8 mouse cellular contexts compared by ENCODE assay signal in genomic region chr5:65107773-65108432, GRCm38 (mm10). TPM values are rescaled to one million over a fixed set of nuclear protein-coding genes. Genes with fewer than 3 reads are reported as not detected.
DNase-seq lines count a peak whose midpoint lies in the region; ATAC-seq and TF ChIP-seq lines count a peak whose summit lies in the region.

No protein-coding gene starts in this region.

- WGBS in hindbrain, embryonic 16.5 days: 2% methylated on average over 42 of the region's 42 CpGs
- WGBS in liver, embryonic 16.5 days (ENCODE audit: insufficient replicate concordance): under 1% methylated on average over 41 of the region's 42 CpGs
- WGBS in neural tube, embryonic 12.5 days: 4% methylated on average over 42 of the region's 42 CpGs

- H3K9ac ChIP-seq in hindbrain, embryonic 16.5 days (ENCODE audit: low read depth, low read length): peak overlapping the region; percentile 87
- peak overlapping the region; percentile 75 for H3K9ac ChIP-seq in liver, embryonic 16.5 days (ENCODE audit: low read depth, low read length)
- peak overlapping the region; percentile 73 for H3K9ac ChIP-seq in neural tube, embryonic 12.5 days

- H3K27me3 ChIP-seq in hindbrain, embryonic 16.5 days (replicated peaks; ENCODE audit: control insufficient read depth, insufficient read depth, low read length): no peaks in the 10 kb centered on the region
- no peaks in the 10 kb centered on the region for H3K27me3 ChIP-seq in liver, embryonic 16.5 days (ENCODE audit: control insufficient read depth, insufficient read depth, low read depth, low read length)
- H3K27me3 ChIP-seq in neural tube, embryonic 12.5 days (replicated peaks): no peaks in the 10 kb centered on the region

- peaks cover 16% of the 10 kb centered on the region for H3K4me1 ChIP-seq in bone marrow macrophage, adult 2 months (ENCODE audit: control insufficient read depth, insufficient read depth, low read length)
- peaks cover 4% of the 10 kb centered on the region; the same call in 1 of the 2 replicates for H3K4me1 ChIP-seq in hindbrain, embryonic 16.5 days (ENCODE audit: control insufficient read depth, insufficient read depth, low read depth, low read length)
- peaks cover 6% of the 10 kb centered on the region for H3K4me1 ChIP-seq in liver, embryonic 16.5 days (ENCODE audit: control insufficient read depth, low read depth, low read length)
- 0 out of 2 replicates have a peak, but pooled peaks cover 4% of the 10 kb centered on the region for H3K4me1 ChIP-seq in neural tube, embryonic 12.5 days

- no peak for TF ChIP-seq POLR2A in bone marrow macrophage, adult 2 months (IDR thresholded peaks at IDR 0.05; ENCODE audit: borderline replicate concordance, low read depth, low read length)

- peak; percentile 67; the same call in 1 of the 2 replicates for ATAC-seq in hindbrain, embryonic 16.5 days
- peak; percentile 9; the same call in 1 of the 2 replicates for ATAC-seq in liver, embryonic 16.5 days (ENCODE audit: low read depth)
- peak; percentile 73 for ATAC-seq in neural tube, embryonic 12.5 days (ENCODE audit: low FRiP score, low read depth)

- H3K36me3 ChIP-seq in hindbrain, embryonic 16.5 days (ENCODE audit: control insufficient read depth, insufficient read depth, low read length): no peaks in the 10 kb centered on the region
- no peaks in the 10 kb centered on the region for H3K36me3 ChIP-seq in liver, embryonic 16.5 days (ENCODE audit: control insufficient read depth, insufficient read depth)
- H3K36me3 ChIP-seq in neural tube, embryonic 12.5 days: no peaks in the 10 kb centered on the region

- intact Hi-C loops in left cerebral cortex, postnatal 4 days (cut with DNase I): no loop called here
- intact Hi-C loops in left cerebral cortex, postnatal 36 days (cut with DNase I): loop anchor here (1.0 kb wide), 1 partner anchor 23 kb away; no protein-coding TSS in a partner anchor

- DNase-seq in left cerebral cortex, postnatal 4 days: peak; percentile 26
- DNase-seq in left cerebral cortex, postnatal 36 days (ENCODE audit: low spot score in 2 of 2): no peak
- peak; percentile 50 for DNase-seq in gastrocnemius, postnatal 10 days
- DNase-seq in urinary bladder, postnatal 14 days (ENCODE audit: low spot score): peak; percentile 23

- H3K4me2 ChIP-seq in hindbrain, embryonic 16.5 days (ENCODE audit: low read length): peak overlapping the region; percentile 79
- H3K4me2 ChIP-seq in liver, embryonic 16.5 days (ENCODE audit: low read depth, low read length): peak overlapping the region; percentile 89
- H3K4me2 ChIP-seq in neural tube, embryonic 12.5 days (replicated peaks): peak overlapping the region; percentile 78

- no peak for TF ChIP-seq CTCF in bone marrow macrophage, adult 2 months (IDR thresholded peaks at IDR 0.05; ENCODE audit: low read depth, low read length)

- no peaks in the 10 kb centered on the region for H3K9me3 ChIP-seq in hindbrain, embryonic 16.5 days (ENCODE audit: control insufficient read depth, low read length)
- no peaks in the 10 kb centered on the region for H3K9me3 ChIP-seq in liver, embryonic 16.5 days (replicated peaks; ENCODE audit: control insufficient read depth, low read length)
- H3K9me3 ChIP-seq in neural tube, embryonic 12.5 days: no peaks in the 10 kb centered on the region

- peak overlapping the region; percentile 79 for H3K4me3 ChIP-seq in bone marrow macrophage, adult 2 months (ENCODE audit: insufficient read depth, low read length)
- peak overlapping the region; percentile 85 for H3K4me3 ChIP-seq in hindbrain, embryonic 16.5 days (ENCODE audit: low read length)
- peak overlapping the region; percentile 72 for H3K4me3 ChIP-seq in liver, embryonic 16.5 days (ENCODE audit: low read depth, low read length)
- H3K4me3 ChIP-seq in neural tube, embryonic 12.5 days: peak overlapping the region; percentile 90

- peak overlapping the region; percentile 88 for H3K27ac ChIP-seq in bone marrow macrophage, adult 2 months (ENCODE audit: insufficient read depth, low read depth, low read length)
- H3K27ac ChIP-seq in hindbrain, embryonic 16.5 days (ENCODE audit: low read depth, low read length): peak overlapping the region; percentile 72
- peak overlapping the region; percentile 63 for H3K27ac ChIP-seq in liver, embryonic 16.5 days (ENCODE audit: low read length)
- H3K27ac ChIP-seq in neural tube, embryonic 12.5 days: peak overlapping the region; percentile 28; the same call in 1 of the 2 replicates

RNA-seq across cellular contexts. Expression of gene Klhl5, which starts 0.6 kb away (rescaled TPM):
- 10 to 100 TPM; 73.2 to 80.2 TPM for total RNA-seq in left cerebral cortex, postnatal 4 days (2021)
- total RNA-seq in left cerebral cortex, postnatal 36 days (2021): 10 to 100 TPM; 39.5 to 41.9 TPM
- 58.8 and 59.0 TPM in 2 replicates for polyA plus RNA-seq in bone marrow macrophage, adult 2 months (2012; ENCODE audit: insufficient read depth, insufficient read length, missing spikeins)
- 10 to 100 TPM; 12.1 to 15.1 TPM for total RNA-seq in gastrocnemius, postnatal 10 days (2021)
- 48.7 and 52.4 TPM in 2 replicates for polyA plus RNA-seq in hindbrain, embryonic 16.5 days (2015; fragmentation: Nextera tagmentation; extraction: Ambion mirVana)
- 2.5 and 3.5 TPM in 2 replicates for polyA plus RNA-seq in liver, embryonic 16.5 days (2015; fragmentation: Nextera tagmentation; extraction: Ambion mirVana)
- polyA plus RNA-seq in neural tube, embryonic 12.5 days (2016; fragmentation: Nextera tagmentation; extraction: Ambion mirVana): 34.0 and 43.7 TPM in 2 replicates

RNA-seq across cellular contexts. Expression of gene Tmem156, which starts 16.0 kb away (rescaled TPM):
- total RNA-seq in left cerebral cortex, postnatal 4 days (2021): not detected
- total RNA-seq in left cerebral cortex, postnatal 36 days (2021): under 1 TPM; 0.27 to 0.50 TPM
- 6.1 and 6.3 TPM in 2 replicates for polyA plus RNA-seq in bone marrow macrophage, adult 2 months (2012; ENCODE audit: insufficient read depth, insufficient read length, missing spikeins)
- under 1 TPM in 1 of 2 experiments, not detected in 1; 0.23 TPM for total RNA-seq in gastrocnemius, postnatal 10 days (2021)
- 0.16 TPM in 1 of 2 replicates, not detected in the other for polyA plus RNA-seq in hindbrain, embryonic 16.5 days (2015; fragmentation: Nextera tagmentation; extraction: Ambion mirVana)
- polyA plus RNA-seq in liver, embryonic 16.5 days (2015; fragmentation: Nextera tagmentation; extraction: Ambion mirVana): 0.64 and 0.72 TPM in 2 replicates
- 0.19 and 0.20 TPM in 2 replicates for polyA plus RNA-seq in neural tube, embryonic 12.5 days (2016; fragmentation: Nextera tagmentation; extraction: Ambion mirVana)

Comparison
In these comparisons a context has a peak if more than half of its experiments do, and no peak if none do; other contexts are left out.
1. DNase-seq: peak in left cerebral cortex, postnatal 4 days (single experiment), gastrocnemius, postnatal 10 days (single experiment) and urinary bladder, postnatal 14 days (single experiment); none in left cerebral cortex, postnatal 36 days (0 of 2).
2. H3K27ac ChIP-seq: peak in every context shown above with its lines; median percentile 88 in bone marrow macrophage, adult 2 months; 72 in hindbrain, embryonic 16.5 days; 63 in liver, embryonic 16.5 days; 28 in neural tube, embryonic 12.5 days.
3. ATAC-seq: peak in every context shown above with its lines; median percentile 73 in neural tube, embryonic 12.5 days; 67 in hindbrain, embryonic 16.5 days; 9 in liver, embryonic 16.5 days.
4. Peak in every context shown above with its lines, with median percentiles within 50 percentile points of each other: H3K4me3 ChIP-seq, H3K4me2 ChIP-seq and H3K9ac ChIP-seq.